Mouse (Mus musculus): ENCODE measurements at regions not wholly inside any gene's neighbourhood (a gene's known extent, or its start where the extent isn't known, plus 50 kb on each side); places are given as distances from the start of the nearest gene placed in this dataset.

DNA sequence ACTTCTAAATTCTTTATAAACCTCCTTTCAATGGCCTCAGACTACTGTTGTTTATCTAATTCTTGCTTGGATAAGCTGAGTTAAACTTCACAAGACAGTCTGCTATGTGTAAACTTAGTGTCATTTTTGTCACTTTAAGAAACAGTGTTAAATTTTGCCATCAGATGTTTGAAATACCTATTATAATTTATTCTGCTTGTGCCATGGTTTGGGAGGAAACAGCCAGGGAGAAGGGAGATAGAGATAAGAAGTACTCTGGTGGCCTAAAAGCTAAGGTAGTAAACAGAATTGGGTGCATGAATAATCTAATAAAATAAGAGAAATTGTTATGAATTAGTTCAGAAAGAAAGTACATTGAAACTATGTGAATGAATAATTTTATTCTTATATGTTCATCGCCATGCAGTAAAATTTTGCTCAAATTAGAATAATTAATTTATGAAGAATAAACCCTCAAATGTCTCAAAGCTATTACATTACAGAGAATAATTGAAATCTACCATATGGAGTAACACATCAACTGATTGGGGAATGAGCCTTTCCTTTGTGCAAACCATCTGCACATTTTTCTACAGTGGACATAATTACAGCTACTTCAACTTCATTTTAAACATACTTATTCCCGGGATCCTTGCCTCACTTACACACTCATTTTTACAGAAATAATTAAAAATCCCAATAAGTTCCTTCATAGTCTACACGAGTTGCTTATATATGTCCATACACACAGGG is 982.3 kb downstream of the Fam181b start:
- ATAC-seq, result no peak
- no peak overlapping the region for H3K4me3 ChIP-seq (replicated peaks)
- no peaks in the 10 kb centered on the region for H3K9me3 ChIP-seq
- no peaks in the 10 kb centered on the region for H3K27me3 ChIP-seq
- H3K9ac ChIP-seq (replicated peaks), result no peak overlapping the region
- no peaks in the 10 kb centered on the region for H3K4me1 ChIP-seq (replicated peaks)
- H3K27ac ChIP-seq, result no peak overlapping the region
- H3K4me2 ChIP-seq (replicated peaks), result no peak overlapping the region
- WGBS, result 85% methylated on average over 3 of the region's 3 CpGs
- H3K36me3 ChIP-seq, result no peaks in the 10 kb centered on the region
